Mouse (Mus musculus) myocyte (in vitro differentiated cells): ENCODE measurements at regions not wholly inside any gene's neighbourhood (a gene's known extent, or its start where the extent isn't known, plus 50 kb on each side); places are given as distances from the start of the nearest gene placed in this dataset.

Source experiments
- E2F4 ChIP-seq: IDR thresholded peaks from one replicate; pipeline ENCODE4 v1.6.1; 2011; ENCODE audit warnings: mild to moderate bottlenecking, control low read depth, moderate library complexity; ENCODE audit not compliant: insufficient read depth
- MAX ChIP-seq: IDR thresholded peaks from one replicate; pipeline ENCODE4 v1.6.1; 2011; ENCODE audit warnings: low read depth, mild to moderate bottlenecking, control low read depth
- POLR2A ChIP-seq: IDR thresholded peaks from one replicate; pipeline ENCODE4 v1.6.1; 2011; ENCODE audit warnings: low read depth, mild to moderate bottlenecking, control low read depth, moderate library complexity; ENCODE audit not compliant: insufficient read length
- POLR2AphosphoS2 ChIP-seq: IDR thresholded peaks from one replicate; pipeline ENCODE4 v1.6.1; 2011; ENCODE audit warnings: low read depth, control low read depth; ENCODE audit not compliant: insufficient read length
- TCF12 ChIP-seq: IDR thresholded peaks from one replicate; pipeline ENCODE4 v1.6.1; 2011; ENCODE audit warnings: mild to moderate bottlenecking, control low read depth; ENCODE audit not compliant: poor library complexity, insufficient read depth, severe bottlenecking

DNA sequence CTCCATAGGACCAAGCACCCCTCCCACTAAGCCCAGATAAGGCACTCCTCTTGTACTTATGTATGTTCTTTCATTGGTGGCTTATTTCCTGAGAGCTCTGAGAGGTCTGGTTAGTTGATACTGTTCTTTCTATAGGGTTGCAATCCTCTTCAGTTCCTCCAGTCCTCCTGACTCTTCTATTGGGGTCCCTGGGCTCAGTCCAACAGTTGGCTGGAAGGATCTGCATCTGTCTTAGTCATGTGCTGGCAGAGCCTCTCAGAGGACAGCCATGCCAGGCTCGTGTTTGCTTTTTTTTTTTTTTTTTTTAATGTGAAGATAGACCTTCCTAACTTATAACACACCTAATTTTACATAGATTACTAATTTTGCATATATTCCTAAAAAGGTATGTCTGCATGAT, 180.5 kb downstream of the Cd109 start:
- TF ChIP-seq POLR2A, result no peak
- no peak for TF ChIP-seq POLR2AphosphoS2
- TF ChIP-seq TCF12, result no peak
- TF ChIP-seq MAX, result no peak
- TF ChIP-seq E2F4, result no peak
